Mouse (Mus musculus) T-helper 1 cell (primary cell): ENCODE results near the gene Cars.

Experiments
- in situ Hi-C: fragments of 300-600 bp; cut with MboI, MseI; formaldehyde crosslinking; loops from one replicate; pipeline ENCODE4 v1.15.1; 2025; ENCODE audit warnings: high pct_unique_total_duplicates

The Cars gene

GRCm38 (mm10) chr7:143513763-143514415 is 86.0 kb downstream of the Cars start:
- in situ Hi-C loops, result no loop called here

GRCm38 (mm10) chr7:143511335-143511712 is 88.6 kb downstream of the Cars start:
- in situ Hi-C loops, result no loop called here

- in situ Hi-C loops, result no loop called here
These were observed 89.1 kb downstream of the Cars start for GRCm38 (mm10) chr7:143510593-143511334.

- in situ Hi-C loops, result loop anchor here (5.0 kb wide), 1 partner anchor 37 kb away; the partner anchor contains the start of gene Slc22a18
These were observed 90.3 kb downstream of the Cars start for GRCm38 (mm10) chr7:143509566-143509965.
